Mouse (Mus musculus) bone marrow, adult 2 months (tissue): ENCODE data around the gene Jak1.

Experiments used
- CTCF ChIP-seq: fragments of 200-500 bp; IDR thresholded peaks from 2 replicates; pipeline ENCODE4 v1.5.1; 2011; ENCODE audit warnings: low read length, control low read depth; ENCODE audit not compliant: control insufficient read depth, insufficient read depth
- POLR2A ChIP-seq: fragments of 200-500 bp; IDR thresholded peaks from 2 replicates; pipeline ENCODE4 v1.6.1; 2011; ENCODE audit warnings: low read depth, mild to moderate bottlenecking, control low read depth, low read length, borderline replicate concordance; ENCODE audit not compliant: control insufficient read depth

- TF ChIP-seq POLR2A (no peak), CTCF (no peak)
Measured at GRCm38 (mm10) chr4:101219839-101220238, 45.2 kb downstream of the Jak1 start.
